Mouse (Mus musculus) cerebellum, postnatal 36 days (tissue): Measurements from ENCODE around the gene Gm21830.
"Not testable (repeated sequence)": the region's sequence is repeated elsewhere in the genome, so short reads cannot be mapped to it uniquely, and the experiment has no call there.

Experiments
- DNase-seq, 2 experiments: peaks; one replicate each; pipeline ENCODE4 v3.0.0; 2021 to 2022; ENCODE audit warnings: mixed read lengths in 2 of 2

Gm21830 gene

DNA sequence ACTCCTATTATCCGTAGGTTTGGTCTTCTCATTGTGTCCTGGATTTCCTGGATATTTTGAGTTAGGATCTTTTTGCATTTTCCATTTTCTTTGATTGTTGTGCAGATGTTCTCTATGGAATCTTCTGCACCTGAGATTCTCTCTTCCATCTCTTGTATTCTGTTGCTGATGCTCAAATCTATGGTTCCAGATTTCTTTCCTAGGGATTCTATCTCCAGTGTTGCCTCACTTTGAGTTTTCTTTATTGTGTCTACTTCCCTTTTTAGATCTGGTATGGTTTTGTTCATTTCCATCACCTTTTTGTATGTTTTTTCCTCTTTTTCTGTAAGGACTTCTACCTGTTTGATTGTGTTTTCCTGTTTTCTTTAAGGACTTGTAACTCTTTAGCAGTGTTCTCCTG lies at the start of gene Gm21830:
Gene Gm21830 (plus strand): TSS at position 301 of the 400 bp plus-strand sequence.
- not testable (repeated sequence) for DNase-seq

DNA sequence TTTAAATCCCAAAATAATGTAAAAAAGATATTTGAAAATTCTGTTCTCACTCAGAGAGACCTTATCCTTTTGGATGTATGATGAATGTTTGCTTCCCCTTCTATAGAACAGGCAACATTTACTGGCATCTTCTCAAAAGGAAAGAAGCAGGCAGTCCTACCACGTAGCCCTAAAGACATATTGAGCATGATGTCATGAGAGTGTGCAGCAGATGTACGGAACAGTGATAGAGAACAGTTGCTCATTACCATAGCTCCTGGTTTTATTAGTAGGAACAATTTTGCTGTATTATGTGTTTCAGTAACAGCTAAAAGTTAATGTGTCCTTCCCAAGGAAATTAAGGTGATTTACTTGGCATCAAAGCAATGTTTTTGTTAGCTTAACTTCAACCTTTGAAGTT lies 49.0 kb upstream of the Gm21830 start:
- no peak for DNase-seq

DNA sequence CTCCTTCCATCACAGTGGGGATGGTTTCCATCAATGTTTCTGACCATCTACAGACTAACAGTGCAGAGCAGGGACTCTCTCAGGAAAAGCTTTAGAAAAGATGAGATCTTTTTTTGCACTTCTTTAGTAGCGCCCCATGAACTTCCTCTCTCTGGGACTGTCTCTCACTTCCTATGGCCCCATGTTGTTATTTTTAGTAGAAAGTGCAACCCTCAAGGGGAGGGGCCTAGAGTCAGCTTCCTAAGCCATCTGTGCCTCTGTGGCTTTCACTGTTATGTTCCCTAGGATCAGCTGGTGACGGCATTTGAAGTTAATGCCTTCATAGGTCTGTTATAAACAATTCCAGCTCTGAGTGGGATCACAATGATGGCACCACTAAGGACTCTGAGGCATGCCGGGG lies 35.0 kb upstream of the Gm21830 start:
- no peak for DNase-seq

DNA sequence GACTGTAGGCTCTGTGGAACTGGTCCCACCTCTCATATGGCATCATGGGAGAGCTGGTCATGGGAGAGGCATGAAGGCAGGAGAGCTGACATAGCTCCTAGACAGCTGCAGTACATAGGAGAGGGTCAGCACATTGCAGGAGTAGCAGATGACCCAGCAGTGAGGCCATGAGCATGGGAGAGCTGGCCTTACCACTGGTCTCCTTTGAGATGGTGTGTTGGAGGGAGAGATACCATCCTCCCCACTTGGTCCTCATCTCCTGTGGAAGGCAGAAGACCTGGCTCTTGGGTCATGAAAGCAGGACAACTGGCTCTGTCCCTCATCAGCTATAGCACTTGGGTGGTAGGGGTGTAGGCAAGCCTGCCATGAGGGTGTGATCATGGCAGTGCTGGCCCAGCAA lies 7.3 kb downstream of the Gm21830 start:
- no peak for DNase-seq

GRCm38 (mm10) chr2:67422799-67423198 lies 9.3 kb downstream of the Gm21830 start:
- DNase-seq: no peak

DNA sequence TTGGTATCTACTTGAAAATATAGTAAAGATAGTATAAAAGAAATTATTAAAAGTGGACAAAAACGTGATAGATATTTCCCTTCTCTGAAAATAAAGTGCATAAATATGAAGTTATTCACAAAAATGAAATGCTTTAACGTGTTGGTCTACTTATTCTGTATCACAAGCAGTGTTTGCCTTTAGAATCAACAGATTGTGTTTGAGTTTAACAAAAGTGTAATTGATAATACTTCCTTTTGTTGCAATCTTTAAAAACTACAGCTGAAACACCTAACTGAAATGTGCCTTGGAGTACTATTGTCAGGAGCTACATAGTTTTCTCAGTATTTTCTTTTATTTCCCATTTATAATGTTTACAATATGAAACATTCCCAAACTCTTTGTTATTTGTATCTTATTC lies 19.6 kb downstream of the Gm21830 start, which contains the start of gene Gm26727:
Gene Gm26727 (minus strand): TSS at position 101 of the 400 bp plus-strand sequence.
- DNase-seq: no peak

- no peak for DNase-seq
These were observed 24.8 kb downstream of the Gm21830 start for GRCm38 (mm10) chr2:67438309-67438708.

GRCm38 (mm10) chr2:67445780-67446179 lies 32.3 kb downstream of the Gm21830 start, which contains the start of gene Xirp2:
Gene Xirp2, plus strand, starts transcription at chr2:67446002.
- DNase-seq: no peak

GRCm38 (mm10) chr2:67446772-67447171 lies 33.2 kb downstream of the Gm21830 start:
- DNase-seq: no peak

DNA sequence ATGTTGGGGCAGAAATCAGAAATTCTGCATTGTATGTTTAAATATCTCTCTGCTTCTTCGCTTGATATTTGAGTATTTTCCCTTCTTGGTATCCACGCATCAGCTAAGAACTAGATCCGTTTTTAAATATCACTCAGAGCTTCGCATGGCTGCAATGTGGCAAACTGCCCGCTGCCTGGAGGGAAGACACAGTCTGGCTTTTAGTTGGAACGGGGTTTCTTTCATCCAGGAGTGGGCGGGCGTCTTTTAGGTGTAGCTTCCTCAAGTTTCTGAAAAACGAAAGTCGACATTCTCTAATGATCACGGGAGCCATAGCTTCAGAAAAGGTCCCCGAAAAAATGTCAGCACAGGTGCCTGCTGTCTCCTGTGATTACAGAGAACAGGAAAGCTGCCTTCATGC lies 33.7 kb downstream of the Gm21830 start:
- DNase-seq: peak; percentile 17 to 26

DNA sequence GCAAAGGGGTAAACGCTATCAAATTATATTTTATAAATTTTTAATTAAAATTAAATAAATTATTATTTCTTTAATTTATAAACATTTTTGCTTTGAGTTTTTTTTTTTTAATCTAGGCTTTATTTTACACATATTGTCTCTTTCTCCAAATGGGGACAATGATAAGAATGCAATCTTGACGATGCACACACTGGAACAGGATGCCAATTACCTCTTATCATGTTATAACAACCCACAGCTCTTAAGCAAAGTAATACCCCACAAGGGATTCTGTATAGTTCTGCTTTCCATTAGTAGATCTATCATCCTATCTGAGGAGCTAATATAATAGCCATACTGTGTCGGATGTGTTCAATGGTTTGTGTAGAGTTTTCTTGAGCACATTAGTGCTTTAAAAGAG lies 47.3 kb downstream of the Gm21830 start:
- no peak for DNase-seq

DNA sequence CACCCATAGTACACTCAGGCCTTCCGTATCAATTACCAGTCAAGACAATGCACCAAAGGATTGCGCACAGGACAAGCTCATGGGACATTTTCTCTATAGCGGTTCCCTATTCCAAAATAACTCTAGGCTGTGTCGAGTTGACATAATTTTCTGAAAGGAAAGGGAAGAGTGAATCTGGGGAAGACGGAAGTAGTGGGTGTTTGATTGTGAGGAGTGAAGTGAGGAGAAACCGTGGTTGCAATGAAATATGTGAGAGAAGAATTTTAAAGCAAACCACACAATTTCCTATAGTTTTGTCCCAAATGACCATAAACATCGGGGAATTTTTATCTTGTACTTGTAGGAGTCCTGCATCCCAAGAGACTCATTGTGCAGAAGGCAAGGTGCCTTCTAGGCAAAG lies 53.5 kb downstream of the Gm21830 start:
- no peak for DNase-seq

GRCm38 (mm10) chr2:67470030-67470429 lies 56.5 kb downstream of the Gm21830 start:
- DNase-seq: not testable (repeated sequence)

DNA sequence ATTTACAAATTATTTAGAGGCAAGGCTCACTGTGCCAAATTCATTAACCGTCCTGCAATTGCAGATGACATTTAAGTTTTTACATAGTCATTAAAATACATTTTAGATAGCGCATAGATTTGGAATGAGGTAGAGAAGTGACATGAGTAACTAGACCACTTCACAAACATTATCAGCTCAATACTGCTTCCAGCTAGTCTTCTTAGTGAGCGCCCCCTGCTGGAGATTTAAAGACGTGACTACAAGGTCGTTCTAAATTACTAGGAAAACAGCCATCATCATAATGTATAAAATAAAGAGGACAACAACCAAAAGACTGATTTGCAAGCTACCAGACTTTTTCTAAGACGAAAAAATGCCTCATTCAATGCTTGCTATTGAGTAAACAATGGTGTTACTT lies 64.2 kb downstream of the Gm21830 start:
- DNase-seq: peak; percentile 19 to 40

DNA sequence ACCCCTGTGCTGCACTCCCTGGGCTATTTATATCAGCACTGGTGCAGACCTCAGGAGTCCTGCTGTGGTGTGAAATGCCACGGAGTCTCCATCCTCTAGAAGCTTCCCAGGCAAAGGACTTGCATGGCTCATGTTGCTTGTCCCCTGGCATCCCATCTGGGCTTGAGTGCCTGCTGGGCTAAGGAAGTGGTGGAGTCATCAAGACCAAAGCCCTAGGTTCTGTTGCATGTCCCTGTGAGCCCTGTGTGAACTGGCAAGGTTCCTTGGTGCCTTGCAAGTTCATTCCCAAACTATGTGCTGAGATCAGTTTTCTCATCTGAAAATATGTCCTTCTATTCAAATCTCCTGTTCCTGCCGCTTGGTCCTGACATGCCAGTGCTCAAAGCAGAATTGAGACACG lies 67.5 kb downstream of the Gm21830 start:
- no peak for DNase-seq
